In genomic region chr1:164247442-164247841, GRCm38 (mm10) we compare ENCODE assay signal across 8 mouse cellular contexts. TPM values are rescaled to one million over a fixed set of nuclear protein-coding genes. Genes with fewer than 3 reads are reported as not detected.
DNase-seq lines count a peak whose midpoint lies in the region; ATAC-seq lines count a peak whose summit lies in the region.

No protein-coding gene starts in this region.

- WGBS in heart, embryonic 12.5 days = 32% methylated on average over 8 of the region's 8 CpGs
- 33% methylated on average over 8 of the region's 8 CpGs for WGBS in hindbrain, embryonic 11.5 days
- WGBS in midbrain, embryonic 11.5 days = 31% methylated on average over 8 of the region's 8 CpGs

- peak overlapping the region; percentile 63 for H3K4me3 ChIP-seq in heart, embryonic 12.5 days
- H3K4me3 ChIP-seq in hindbrain, embryonic 11.5 days (ENCODE audit: low read depth, low read length) = no peak overlapping the region
- peak overlapping the region; percentile 63; the same call in 1 of the 2 replicates for H3K4me3 ChIP-seq in midbrain, embryonic 11.5 days (ENCODE audit: low read depth, low read length)

- H3K4me2 ChIP-seq in heart, embryonic 12.5 days = peak overlapping the region; percentile 84
- 0 out of 2 replicates have a peak overlapping the region, but pooled peaks have one; percentile 39 for H3K4me2 ChIP-seq in hindbrain, embryonic 11.5 days (replicated peaks; ENCODE audit: low read depth, low read length)
- H3K4me2 ChIP-seq in midbrain, embryonic 11.5 days = peak overlapping the region; percentile 80

- H3K9me3 ChIP-seq in heart, embryonic 12.5 days (replicated peaks) = no peaks in the 10 kb centered on the region
- no peaks in the 10 kb centered on the region for H3K9me3 ChIP-seq in hindbrain, embryonic 11.5 days (ENCODE audit: control insufficient read depth, low read length)
- no peaks in the 10 kb centered on the region for H3K9me3 ChIP-seq in midbrain, embryonic 11.5 days (ENCODE audit: control insufficient read depth, low read length)

- H3K36me3 ChIP-seq in heart, embryonic 12.5 days = no peaks in the 10 kb centered on the region
- H3K36me3 ChIP-seq in hindbrain, embryonic 11.5 days (ENCODE audit: control insufficient read depth, insufficient read depth, low read length) = no peaks in the 10 kb centered on the region
- no peaks in the 10 kb centered on the region for H3K36me3 ChIP-seq in midbrain, embryonic 11.5 days (ENCODE audit: control insufficient read depth, insufficient read depth, low read length)

- DNase-seq in heart, adult 9 months (ENCODE audit: low spot score in 2 of 2) = no peak
- peak; percentile 40 for DNase-seq in adipocyte (ENCODE audit: low spot score)
- no peak for DNase-seq in hindbrain, embryonic 11.5 days (ENCODE audit: low spot score)
- peak; percentile 79 for DNase-seq in midbrain, embryonic 11.5 days (ENCODE audit: low spot score, missing footprints)
- no peak for DNase-seq in urinary bladder, postnatal 14 days (ENCODE audit: low spot score)

- no peak for ATAC-seq in heart, embryonic 12.5 days (ENCODE audit: insufficient number of reproducible peaks, low FRiP score)
- ATAC-seq in hindbrain, embryonic 11.5 days (ENCODE audit: low FRiP score) = no peak
- ATAC-seq in midbrain, embryonic 11.5 days (ENCODE audit: low FRiP score) = no peak
- no peak for ATAC-seq in megakaryocyte progenitor cell, adult 5-6 weeks (replicated peaks; ENCODE audit: poor library complexity)
- ATAC-seq in CD4-positive, CD25-positive, alpha-beta regulatory T cell, adult 4 months = no peak

- peak overlapping the region; percentile 63 for H3K9ac ChIP-seq in heart, embryonic 12.5 days
- H3K9ac ChIP-seq in hindbrain, embryonic 11.5 days (ENCODE audit: low read depth, low read length) = peak overlapping the region; percentile 28; the same call in 1 of the 2 replicates
- H3K9ac ChIP-seq in midbrain, embryonic 11.5 days (ENCODE audit: low read length) = peak overlapping the region; percentile 55

- peaks cover 23% of the 10 kb centered on the region for H3K4me1 ChIP-seq in heart, embryonic 12.5 days (replicated peaks)
- peaks cover 6% of the 10 kb centered on the region; the same call in 1 of the 2 replicates for H3K4me1 ChIP-seq in hindbrain, embryonic 11.5 days (replicated peaks; ENCODE audit: control insufficient read depth, insufficient read depth, low read length)
- peaks cover 12% of the 10 kb centered on the region for H3K4me1 ChIP-seq in midbrain, embryonic 11.5 days (ENCODE audit: control insufficient read depth, insufficient read depth, low read length)

- H3K27ac ChIP-seq in heart, embryonic 12.5 days (ENCODE audit: poor library complexity, severe bottlenecking) = peak overlapping the region; percentile 95
- no peak overlapping the region for H3K27ac ChIP-seq in hindbrain, embryonic 11.5 days (ENCODE audit: low read depth, low read length)
- H3K27ac ChIP-seq in midbrain, embryonic 11.5 days (ENCODE audit: low read depth, low read length) = no peak overlapping the region

- no peaks in the 10 kb centered on the region for H3K27me3 ChIP-seq in heart, embryonic 12.5 days (replicated peaks)
- no peaks in the 10 kb centered on the region for H3K27me3 ChIP-seq in hindbrain, embryonic 11.5 days (ENCODE audit: control insufficient read depth, insufficient read depth, low read length)
- H3K27me3 ChIP-seq in midbrain, embryonic 11.5 days (ENCODE audit: control insufficient read depth, insufficient read depth, low read length) = peaks cover 2% of the 10 kb centered on the region; the same call in 1 of the 2 replicates

RNA-seq across cellular contexts. Expression of gene Slc19a2, which starts 1.4 kb away (rescaled TPM):
- polyA plus RNA-seq in heart, embryonic 12.5 days (2016; fragmentation: Nextera tagmentation; extraction: Ambion mirVana) = 10.9 and 11.0 TPM in 2 replicates
- polyA plus RNA-seq in hindbrain, embryonic 11.5 days (2014; fragmentation: Nextera tagmentation; extraction: Ambion mirVana) = 9.2 and 9.4 TPM in 2 replicates
- 11.1 and 14.1 TPM in 2 replicates for polyA plus RNA-seq in midbrain, embryonic 11.5 days (2014; fragmentation: Nextera tagmentation; extraction: Ambion mirVana)
- total RNA-seq in megakaryocyte progenitor cell, adult 5-6 weeks (2015) = 10.3 and 10.6 TPM in 2 replicates
- 4.4 and 5.1 TPM in 2 replicates for total RNA-seq in megakaryocyte progenitor cell, adult 5-6 weeks (2017)
- polyA plus RNA-seq in CD4-positive, CD25-positive, alpha-beta regulatory T cell, adult 4 months (2017; shearing (Covaris generic)) = 1 to 10 TPM in 1 of 2 experiments, under 1 TPM in 1; 0.76 to 1.6 TPM

RNA-seq across cellular contexts. Expression of gene Ccdc181, which starts 27.9 kb away (rescaled TPM):
- polyA plus RNA-seq in heart, embryonic 12.5 days (2016; fragmentation: Nextera tagmentation; extraction: Ambion mirVana) = 9.3 and 9.7 TPM in 2 replicates
- polyA plus RNA-seq in hindbrain, embryonic 11.5 days (2014; fragmentation: Nextera tagmentation; extraction: Ambion mirVana) = 16.3 and 18.1 TPM in 2 replicates
- 16.4 and 18.2 TPM in 2 replicates for polyA plus RNA-seq in midbrain, embryonic 11.5 days (2014; fragmentation: Nextera tagmentation; extraction: Ambion mirVana)
- 11.8 and 13.5 TPM in 2 replicates for total RNA-seq in megakaryocyte progenitor cell, adult 5-6 weeks (2015)
- total RNA-seq in megakaryocyte progenitor cell, adult 5-6 weeks (2017) = 29.0 and 31.0 TPM in 2 replicates
- polyA plus RNA-seq in CD4-positive, CD25-positive, alpha-beta regulatory T cell, adult 4 months (2017; shearing (Covaris generic)) = 1 to 10 TPM; 6.8 to 8.8 TPM

RNA-seq across cellular contexts. Expression of gene Nme7, which starts 56.5 kb away (rescaled TPM):
- polyA plus RNA-seq in heart, embryonic 12.5 days (2016; fragmentation: Nextera tagmentation; extraction: Ambion mirVana) = 17.6 and 17.7 TPM in 2 replicates
- polyA plus RNA-seq in hindbrain, embryonic 11.5 days (2014; fragmentation: Nextera tagmentation; extraction: Ambion mirVana) = 30.4 and 32.8 TPM in 2 replicates
- polyA plus RNA-seq in midbrain, embryonic 11.5 days (2014; fragmentation: Nextera tagmentation; extraction: Ambion mirVana) = 29.9 and 30.0 TPM in 2 replicates
- total RNA-seq in megakaryocyte progenitor cell, adult 5-6 weeks (2015) = 21.3 TPM in 2 replicates
- 36.5 and 43.8 TPM in 2 replicates for total RNA-seq in megakaryocyte progenitor cell, adult 5-6 weeks (2017)
- polyA plus RNA-seq in CD4-positive, CD25-positive, alpha-beta regulatory T cell, adult 4 months (2017; shearing (Covaris generic)) = 10 to 100 TPM; 15.4 to 20.4 TPM

RNA-seq across cellular contexts. Expression of gene Blzf1, which starts 59.8 kb away (rescaled TPM):
- polyA plus RNA-seq in heart, embryonic 12.5 days (2016; fragmentation: Nextera tagmentation; extraction: Ambion mirVana) = 28.0 and 29.9 TPM in 2 replicates
- 28.8 and 30.8 TPM in 2 replicates for polyA plus RNA-seq in hindbrain, embryonic 11.5 days (2014; fragmentation: Nextera tagmentation; extraction: Ambion mirVana)
- polyA plus RNA-seq in midbrain, embryonic 11.5 days (2014; fragmentation: Nextera tagmentation; extraction: Ambion mirVana) = 25.3 and 26.8 TPM in 2 replicates
- 26.7 and 27.8 TPM in 2 replicates for total RNA-seq in megakaryocyte progenitor cell, adult 5-6 weeks (2015)
- total RNA-seq in megakaryocyte progenitor cell, adult 5-6 weeks (2017) = 54.7 and 62.6 TPM in 2 replicates
- polyA plus RNA-seq in CD4-positive, CD25-positive, alpha-beta regulatory T cell, adult 4 months (2017; shearing (Covaris generic)) = 10 to 100 TPM; 25.1 to 27.2 TPM

Comparison
In these comparisons a context has a peak if more than half of its experiments do, and no peak if none do; other contexts are left out.
1. DNase-seq: peak in adipocyte (single experiment) and midbrain, embryonic 11.5 days (single experiment); none in heart, adult 9 months (0 of 2), hindbrain, embryonic 11.5 days (single experiment) and urinary bladder, postnatal 14 days (single experiment).
2. Peak in every context shown above with its lines, with median percentiles within 50 percentile points of each other: H3K4me2 ChIP-seq and H3K9ac ChIP-seq.